Mouse (Mus musculus): ENCODE data around the gene Ubp1.

- TF ChIP-seq CTCF (IDR thresholded peaks at IDR 0.05; ENCODE audit: low read depth) (no peak), EP300 (IDR thresholded peaks at IDR 0.05; ENCODE audit: low read depth) (no peak)
Measured at GRCm38 (mm10) chr9:113924883-113925282, 5.9 kb upstream of the Ubp1 start.

Data from liver, postnatal 0 days (tissue).